Mouse (Mus musculus): ENCODE data around the gene Galr2. TPM values are rescaled to one million over a fixed set of nuclear protein-coding genes. Genes with fewer than 3 reads are reported as not detected.

The Galr2 gene
- polyA plus RNA-seq, 1 experiment from 2014 or later, result not detected

- Histone ChIP-seq H3K4me3 (ENCODE audit: low read depth, low read length) (peak overlapping the region; percentile 12; the same call in 1 of the 2 replicates), H3K9me3 (ENCODE audit: low read length) (no peaks in the 10 kb centered on the region), H3K9ac (replicated peaks; ENCODE audit: low read depth) (0 out of 2 replicates have a peak overlapping the region, but pooled peaks have one; percentile 6), H3K27me3 (replicated peaks; ENCODE audit: insufficient read depth, low read length) (peaks cover 35% of the 10 kb centered on the region), H3K4me1 (ENCODE audit: insufficient read depth, low read depth, low read length) (peaks cover 5% of the 10 kb centered on the region; the same call in 1 of the 2 replicates), H3K4me2 (replicated peaks; ENCODE audit: low read depth, low read length) (peak overlapping the region; percentile 37), H3K36me3 (ENCODE audit: insufficient read depth, low read length) (no peaks in the 10 kb centered on the region), H3K27ac (ENCODE audit: low read length) (no peak overlapping the region)
- ATAC-seq (no peak), DNase-seq (ENCODE audit: low spot score) (no peak)
- 2% methylated on average over 18 of the region's 18 CpGs for WGBS
- TF ChIP-seq CTCF (IDR thresholded peaks at IDR 0.05), result no peak
- no peak for TF ChIP-seq EP300 (IDR thresholded peaks at IDR 0.05)
Measured at GRCm38 (mm10) chr11:116281671-116282070, 932 bp downstream of the Galr2 start.

GRCm38 (mm10) chr11:116282089-116282488 is 1.4 kb downstream of the Galr2 start:
- Histone ChIP-seq H3K27me3 (replicated peaks; ENCODE audit: insufficient read depth, low read length) (peaks cover 35% of the 10 kb centered on the region), H3K4me1 (ENCODE audit: insufficient read depth, low read depth, low read length) (peaks cover 5% of the 10 kb centered on the region; the same call in 1 of the 2 replicates), H3K27ac (ENCODE audit: low read length) (no peak overlapping the region), H3K4me2 (replicated peaks; ENCODE audit: low read depth, low read length) (no peak overlapping the region), H3K9ac (replicated peaks; ENCODE audit: low read depth) (no peak overlapping the region), H3K9me3 (ENCODE audit: low read length) (no peaks in the 10 kb centered on the region), H3K4me3 (ENCODE audit: low read depth, low read length) (no peak overlapping the region), H3K36me3 (ENCODE audit: insufficient read depth, low read length) (no peaks in the 10 kb centered on the region)
- no peak for ATAC-seq
- TF ChIP-seq CTCF (IDR thresholded peaks at IDR 0.05), result peak; percentile 42
- TF ChIP-seq EP300 (IDR thresholded peaks at IDR 0.05), result no peak
- 3% methylated on average over 11 of the region's 11 CpGs for WGBS
- peak; percentile 36 for DNase-seq (ENCODE audit: low spot score)

GRCm38 (mm10) chr11:116282912-116283521 is 2.3 kb downstream of the Galr2 start:
- TF ChIP-seq EP300 (IDR thresholded peaks at IDR 0.05), result no peak
- no peak for TF ChIP-seq CTCF (IDR thresholded peaks at IDR 0.05)
- Histone ChIP-seq H3K9me3 (ENCODE audit: low read length) (no peaks in the 10 kb centered on the region), H3K27me3 (replicated peaks; ENCODE audit: insufficient read depth, low read length) (peaks cover 35% of the 10 kb centered on the region), H3K36me3 (ENCODE audit: insufficient read depth, low read length) (0 out of 2 replicates have a peak, but pooled peaks cover 3% of the 10 kb centered on the region), H3K27ac (ENCODE audit: low read length) (no peak overlapping the region), H3K4me3 (ENCODE audit: low read depth, low read length) (no peak overlapping the region), H3K4me1 (ENCODE audit: insufficient read depth, low read depth, low read length) (peaks cover 5% of the 10 kb centered on the region; the same call in 1 of the 2 replicates), H3K9ac (replicated peaks; ENCODE audit: low read depth) (no peak overlapping the region), H3K4me2 (replicated peaks; ENCODE audit: low read depth, low read length) (no peak overlapping the region)
- WGBS, result 9% methylated on average over 48 of the region's 48 CpGs
- no peak for DNase-seq (ENCODE audit: low spot score)
- ATAC-seq, result no peak

DNA sequence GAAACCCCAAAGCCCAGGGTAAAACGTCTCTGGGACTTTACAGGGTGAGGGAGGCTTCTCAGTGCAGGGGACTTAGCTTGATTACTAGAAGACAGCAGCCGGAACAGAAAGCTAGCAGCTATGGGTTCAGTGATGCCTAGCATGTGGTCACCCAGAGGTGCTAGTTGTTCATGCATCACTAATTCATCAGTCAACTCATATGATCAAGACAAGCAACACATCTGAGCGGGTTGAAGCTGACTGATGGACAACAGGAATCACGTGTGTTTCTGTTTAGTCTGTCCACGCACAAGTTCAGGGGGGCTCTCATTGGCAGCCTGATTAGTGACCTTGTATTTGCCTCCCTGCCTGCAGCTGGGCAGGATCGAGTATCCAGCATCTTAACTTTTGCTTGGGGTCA is 3.2 kb downstream of the Galr2 start:
- 37% methylated on average over 6 of the region's 6 CpGs for WGBS
- H3K27ac ChIP-seq (ENCODE audit: low read length), result no peak overlapping the region
- TF ChIP-seq EP300 (IDR thresholded peaks at IDR 0.05) (no peak), CTCF (IDR thresholded peaks at IDR 0.05) (no peak)
- H3K4me1 ChIP-seq (ENCODE audit: insufficient read depth, low read depth, low read length), result peaks cover 5% of the 10 kb centered on the region; the same call in 1 of the 2 replicates
- no peak overlapping the region for H3K9ac ChIP-seq (replicated peaks; ENCODE audit: low read depth)
- H3K36me3 ChIP-seq (ENCODE audit: insufficient read depth, low read length), result 0 out of 2 replicates have a peak, but pooled peaks cover 3% of the 10 kb centered on the region
- DNase-seq (ENCODE audit: low spot score) (no peak), ATAC-seq (no peak)
- H3K4me3 ChIP-seq (ENCODE audit: low read depth, low read length), result no peak overlapping the region
- no peak overlapping the region for H3K4me2 ChIP-seq (replicated peaks; ENCODE audit: low read depth, low read length)
- no peaks in the 10 kb centered on the region for H3K9me3 ChIP-seq (ENCODE audit: low read length)
- H3K27me3 ChIP-seq (replicated peaks; ENCODE audit: insufficient read depth, low read length), result peaks cover 35% of the 10 kb centered on the region

DNA sequence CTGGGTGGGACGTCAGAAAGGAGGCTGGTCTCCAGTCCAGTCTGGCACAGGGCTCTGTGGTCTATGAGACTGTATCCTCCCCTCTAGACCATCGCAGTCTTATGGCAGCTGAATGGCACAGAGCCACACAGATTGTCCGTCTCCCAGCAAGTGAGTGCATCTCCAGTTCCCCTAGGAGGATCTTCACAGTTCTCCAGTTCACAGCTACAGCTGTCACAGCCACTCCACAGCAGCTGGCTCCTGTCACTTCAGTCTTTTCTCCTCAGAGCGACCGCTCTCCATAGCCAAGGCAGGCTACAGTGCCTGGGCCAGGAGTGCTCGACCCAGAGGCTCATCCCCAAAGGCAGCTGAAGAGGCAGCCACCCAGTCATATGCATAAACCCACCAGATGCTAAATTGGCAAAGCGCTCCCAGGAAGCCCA is 5.0 kb downstream of the Galr2 start:
- WGBS, result 54% methylated on average over 7 of the region's 7 CpGs
- Histone ChIP-seq H3K36me3 (ENCODE audit: insufficient read depth, low read length) (0 out of 2 replicates have a peak, but pooled peaks cover 8% of the 10 kb centered on the region), H3K4me2 (replicated peaks; ENCODE audit: low read depth, low read length) (no peak overlapping the region), H3K27ac (ENCODE audit: low read length) (no peak overlapping the region), H3K9ac (replicated peaks; ENCODE audit: low read depth) (no peak overlapping the region), H3K4me1 (ENCODE audit: insufficient read depth, low read depth, low read length) (peaks cover 5% of the 10 kb centered on the region; the same call in 1 of the 2 replicates), H3K4me3 (ENCODE audit: low read depth, low read length) (no peak overlapping the region), H3K27me3 (replicated peaks; ENCODE audit: insufficient read depth, low read length) (peaks cover 28% of the 10 kb centered on the region), H3K9me3 (ENCODE audit: low read length) (no peaks in the 10 kb centered on the region)
- ATAC-seq (peak; percentile 73), DNase-seq (ENCODE audit: low spot score) (peak; percentile 72)
- no peak for TF ChIP-seq CTCF (IDR thresholded peaks at IDR 0.05)

- ATAC-seq (no peak), DNase-seq (ENCODE audit: low spot score) (no peak)
- WGBS, result 78% methylated on average over 5 of the region's 5 CpGs
- Histone ChIP-seq H3K27me3 (replicated peaks; ENCODE audit: insufficient read depth, low read length) (peaks cover 17% of the 10 kb centered on the region), H3K9ac (replicated peaks; ENCODE audit: low read depth) (no peak overlapping the region), H3K36me3 (ENCODE audit: insufficient read depth, low read length) (peaks cover 15% of the 10 kb centered on the region; the same call in 1 of the 2 replicates), H3K4me1 (ENCODE audit: insufficient read depth, low read depth, low read length) (no peaks in the 10 kb centered on the region), H3K4me2 (replicated peaks; ENCODE audit: low read depth, low read length) (no peak overlapping the region), H3K4me3 (ENCODE audit: low read depth, low read length) (no peak overlapping the region), H3K9me3 (ENCODE audit: low read length) (no peaks in the 10 kb centered on the region), H3K27ac (ENCODE audit: low read length) (no peak overlapping the region)
- TF ChIP-seq CTCF (IDR thresholded peaks at IDR 0.05) (no peak), EP300 (IDR thresholded peaks at IDR 0.05) (no peak)
Measured at GRCm38 (mm10) chr11:116287351-116287750, 6.6 kb downstream of the Galr2 start.
